Mouse (Mus musculus) layer of hippocampus, adult 6 months (tissue): ENCODE data around the gene Gapdh. TPM values are rescaled to one million over a fixed set of nuclear protein-coding genes. Genes with fewer than 3 reads are reported as not detected.

Experiments used
- long read RNA-seq, 2 experiments: library from polyadenylated mRNA; unstranded; transcript quantifications; one replicate each; pipeline ENCODE4 v2.0.0; 2019 to 2020
- microRNA-seq: library from miRNA; unstranded; fragments of <30 nt; microRNA quantifications from one replicate; pipeline ENCODE4 v1.2.0, GENCODE M21; 2020
- polyA plus RNA-seq: library from polyadenylated mRNA; unstranded; fragments of <200 nt; fragmentation: Nextera tagmentation; gene quantifications from 2 replicates; pipeline ENCODE4 v1.2.3, GENCODE M21; 2021

The Gapdh gene
- polyA plus RNA-seq = 2,583 and 3,039 TPM in 2 replicates
- long read RNA-seq, experiment 1, transcript Gapdh-203 (7 exons, 1,420 nt) = major isoform, 6 of 29 reads
- long read RNA-seq, experiment 1, partial matches to known transcripts = 7 of 29 reads
- long read RNA-seq, experiment 1, other reads (novel, unspliced or antisense) = 15 of 29 reads
- long read RNA-seq, experiment 2, transcript Gapdh-203 (7 exons, 1,420 nt) = major isoform, 8 of 40 reads
- long read RNA-seq, experiment 2, partial matches to known transcripts = 15 of 40 reads
- long read RNA-seq, experiment 2, other reads (novel, unspliced or antisense) = 17 of 40 reads

DNA sequence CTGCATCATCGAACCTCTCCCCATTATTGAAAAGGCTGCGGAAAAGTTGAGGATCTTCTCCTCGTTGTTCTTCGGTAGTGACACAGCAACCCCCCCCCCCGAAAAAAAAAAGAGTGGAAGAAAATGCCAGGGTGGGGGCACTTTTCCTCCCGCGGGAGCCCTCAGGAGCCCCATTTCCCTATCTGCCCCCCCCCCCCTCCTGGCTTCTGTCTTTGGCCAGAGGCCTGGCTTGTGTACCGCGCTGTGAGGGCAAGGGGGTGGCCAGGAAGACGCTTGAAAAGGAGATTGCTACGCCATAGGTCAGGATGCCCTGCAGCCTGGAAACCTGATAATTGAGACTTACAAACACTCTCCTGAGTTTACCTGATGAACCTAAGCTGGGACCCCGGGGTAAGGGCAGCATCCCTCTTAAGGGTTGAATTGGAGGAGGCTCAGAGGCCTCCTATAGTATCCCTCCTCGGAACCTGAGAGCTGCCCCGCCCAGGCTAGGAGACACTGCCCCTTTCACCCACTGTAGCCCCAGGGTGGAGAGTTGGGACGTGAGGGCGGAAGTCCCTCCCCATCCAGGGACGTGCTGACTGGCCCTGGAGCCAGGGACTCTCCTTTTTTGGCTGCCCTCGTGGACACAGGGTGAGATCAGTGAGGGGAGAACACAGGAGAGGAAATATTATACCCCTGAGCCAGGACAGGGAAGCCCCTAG, at the start of gene Gapdh:
Gene Gapdh, minus strand, starts transcription at position 417 of the 701 bp plus-strand sequence.

DNA sequence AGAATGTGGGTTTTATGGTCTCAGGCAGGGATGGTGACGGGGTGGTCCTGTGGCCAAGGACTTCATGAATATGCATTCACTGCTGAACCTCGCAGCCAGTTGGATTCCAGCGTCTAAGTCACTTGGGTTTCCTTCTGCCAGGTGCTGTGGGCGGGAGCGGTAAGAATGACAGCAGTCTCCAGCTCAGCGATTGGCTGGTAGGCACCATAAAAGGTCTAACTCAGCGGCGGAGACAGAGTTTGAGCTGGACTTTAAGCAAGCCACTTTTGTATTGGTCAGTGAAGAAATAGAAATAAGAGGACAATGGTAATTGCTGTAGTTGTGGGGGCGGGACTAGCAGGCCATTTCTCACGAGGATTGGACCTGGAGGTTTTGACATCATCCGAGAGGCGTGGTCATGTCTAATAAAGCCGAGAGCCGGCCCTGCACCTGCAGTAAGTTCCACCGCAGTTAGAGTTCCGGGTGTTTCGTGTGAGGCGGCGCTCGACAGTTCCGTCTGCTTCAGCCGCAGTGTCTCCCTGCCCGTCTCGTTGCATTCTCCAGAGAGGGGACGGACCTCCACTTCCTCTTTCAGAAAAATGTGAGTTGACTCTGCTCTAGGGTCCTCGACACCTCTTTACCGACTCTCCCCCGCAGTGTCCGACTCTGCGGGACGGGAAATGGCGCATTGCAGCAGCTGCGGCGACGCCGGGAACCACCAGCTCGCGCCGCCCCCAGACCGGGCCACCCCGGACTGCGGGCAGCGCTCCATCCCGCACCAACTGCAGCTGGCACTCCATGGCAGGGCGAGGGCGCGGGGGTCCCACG, 49.1 kb upstream of the Gapdh start, which contains the start of gene Vamp1:
Gene Vamp1, plus strand, starts transcription at position 404 of the 807 bp plus-strand sequence.

DNA sequence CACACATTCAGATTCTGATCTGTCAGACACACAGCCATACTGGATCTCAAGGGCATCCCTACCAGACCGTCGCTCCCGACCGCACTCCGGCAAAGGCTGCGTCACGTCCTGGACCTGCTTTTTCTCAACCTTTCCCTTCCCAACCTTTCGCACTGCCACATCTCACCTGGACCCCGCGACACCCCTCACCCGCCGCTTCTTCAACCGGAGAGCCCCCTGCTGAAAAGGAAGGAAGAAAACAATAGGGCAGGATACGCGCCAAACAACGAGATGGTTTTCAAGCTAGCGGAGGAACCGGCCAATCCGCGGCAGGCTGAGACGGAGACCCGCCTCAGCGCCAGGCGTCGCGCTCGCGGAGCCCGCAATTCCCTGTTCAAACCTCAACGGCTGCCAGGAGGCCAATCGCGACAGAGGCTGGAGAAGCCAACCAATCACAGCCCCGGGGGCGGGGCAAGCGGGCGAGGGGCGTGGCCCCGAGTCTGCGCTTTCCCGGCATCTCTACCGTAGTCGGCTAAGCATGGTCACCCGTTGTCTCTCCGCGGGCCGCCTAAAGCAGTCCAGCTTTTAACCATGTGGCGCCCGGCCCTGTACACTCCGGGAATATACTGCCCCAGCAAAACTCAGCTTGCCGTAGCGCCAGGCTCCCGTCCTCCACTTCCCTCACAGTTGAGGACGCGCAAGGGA, 25.2 kb upstream of the Gapdh start, which contains the start of the genes Ncapd2 and Mrpl51:
Gene Ncapd2, minus strand, starts transcription at position 370 of the 684 bp plus-strand sequence.
Gene Mrpl51, plus strand, starts transcription at position 470 of the 684 bp plus-strand sequence.

DNA sequence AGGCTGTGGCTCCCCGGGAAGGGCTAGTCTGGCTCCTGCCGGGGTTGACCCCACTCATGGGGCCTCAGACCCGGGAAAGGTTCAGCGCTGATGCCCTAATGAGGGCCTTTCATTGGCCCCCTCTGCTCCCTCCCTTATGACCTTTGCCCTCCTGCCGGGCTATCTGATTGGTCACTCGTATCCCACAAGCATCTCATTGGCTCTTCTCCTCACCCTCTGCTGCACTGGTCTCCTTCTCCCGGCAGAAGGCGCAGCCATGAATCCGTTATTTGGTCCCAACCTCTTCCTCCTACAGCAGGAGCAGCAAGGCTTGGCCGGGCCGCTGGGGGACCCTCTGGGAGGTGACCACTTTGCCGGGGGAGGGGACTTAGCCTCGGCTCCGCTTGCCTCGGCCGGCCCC, 21.3 kb downstream of the Gapdh start, which contains the start of gene Iffo1:
Gene Iffo1, plus strand, starts transcription at position 241 of the 400 bp plus-strand sequence.

DNA sequence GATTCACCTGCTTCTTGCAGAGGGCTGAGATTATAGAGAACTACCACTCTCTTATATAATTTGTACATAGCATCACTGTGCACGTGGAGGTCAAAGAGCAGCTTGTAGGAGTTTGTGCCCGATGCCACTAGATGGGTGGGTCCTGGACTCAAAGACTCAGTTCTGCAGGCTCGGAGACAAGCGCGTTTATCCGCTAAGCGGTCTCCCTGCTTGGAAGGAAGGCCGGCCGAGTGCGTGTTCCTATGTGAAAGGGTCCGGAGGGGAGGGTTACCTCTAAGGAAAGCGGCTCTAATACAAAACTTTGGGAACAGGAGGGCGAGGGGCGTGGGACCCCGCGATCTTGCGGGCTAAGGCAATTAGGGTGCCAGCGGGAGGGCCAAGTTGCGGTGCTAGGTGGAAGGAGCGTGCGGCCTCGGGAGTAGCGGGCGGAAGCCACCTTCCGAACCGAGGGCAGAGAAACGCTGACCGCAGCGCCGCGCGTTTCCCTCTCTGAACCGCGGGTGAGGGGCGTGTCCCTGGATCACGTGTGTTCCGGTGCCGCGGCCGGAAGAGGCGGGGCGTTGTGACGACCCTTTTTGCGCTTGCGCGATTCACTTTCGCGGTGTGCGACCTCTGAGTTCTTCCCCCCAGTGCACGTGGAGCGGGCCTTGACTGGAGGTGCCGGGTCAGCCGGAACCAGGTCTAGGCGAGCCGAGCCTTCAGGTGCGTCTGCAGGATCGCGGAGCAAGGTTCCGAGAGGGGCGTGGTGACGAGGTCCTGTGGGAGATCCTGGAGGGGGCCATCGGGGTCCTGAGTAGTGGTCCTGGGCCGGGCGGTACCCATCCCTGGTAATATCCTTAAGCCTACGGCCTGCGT, 34.7 kb downstream of the Gapdh start, which contains the start of gene Nop2:
Gene Nop2, plus strand, starts transcription at position 608 of the 855 bp plus-strand sequence.

Small RNA genes within 50 kb of the gene (microRNA-seq; reads per million reads assigned to microRNA genes)
- gene Mir3098 = 0.64 reads per million

Other genes starting within 250 kb of the Gapdh start
- 294 and 362 TPM in 2 replicates for gene Ptms, start 246.4 kb downstream of the Gapdh start, polyA plus RNA-seq
- gene Mlf2, start 235.1 kb downstream of the Gapdh start, polyA plus RNA-seq = 604 and 679 TPM in 2 replicates
- gene Cops7a, start 200.9 kb downstream of the Gapdh start, polyA plus RNA-seq = 236 and 263 TPM in 2 replicates
- 40.7 and 47.6 TPM in 2 replicates for gene Pianp, start 169.8 kb downstream of the Gapdh start, polyA plus RNA-seq
- gene Zfp384, start 157.3 kb downstream of the Gapdh start, polyA plus RNA-seq = 7.6 and 8.3 TPM in 2 replicates
- 54.3 and 56.6 TPM in 2 replicates for gene Ing4, start 126.7 kb downstream of the Gapdh start, polyA plus RNA-seq
- gene Acrbp, start 116.8 kb downstream of the Gapdh start, polyA plus RNA-seq = 0.72 and 1.4 TPM in 2 replicates
- gene Lpar5, start 98.5 kb downstream of the Gapdh start, polyA plus RNA-seq = 1.1 and 2.0 TPM in 2 replicates
- gene Chd4, start 70.5 kb downstream of the Gapdh start, polyA plus RNA-seq = 62.8 and 65.4 TPM in 2 replicates
- 18.4 and 19.1 TPM in 2 replicates for gene Nop2, start 34.6 kb downstream of the Gapdh start, polyA plus RNA-seq
- 19.3 and 22.8 TPM in 2 replicates for gene Iffo1, start 21.2 kb downstream of the Gapdh start, polyA plus RNA-seq
- gene Ncapd2, start 25.2 kb upstream of the Gapdh start, polyA plus RNA-seq = 2.8 and 3.0 TPM in 2 replicates
- 131 and 135 TPM in 2 replicates for gene Mrpl51, start 25.3 kb upstream of the Gapdh start, polyA plus RNA-seq
- gene Vamp1, start 49.1 kb upstream of the Gapdh start, polyA plus RNA-seq = 30.9 and 31.2 TPM in 2 replicates
- 5.3 and 6.1 TPM in 2 replicates for gene Tapbpl, start 65.4 kb upstream of the Gapdh start, polyA plus RNA-seq
- gene Cd27, start 70.5 kb upstream of the Gapdh start, polyA plus RNA-seq = 0.38 and 0.43 TPM in 2 replicates
- 0.09 and 0.15 TPM in 2 replicates for gene Tuba3a, start 119.6 kb upstream of the Gapdh start, polyA plus RNA-seq
- 5.4 and 6.4 TPM in 2 replicates for gene Ltbr, start 147.4 kb upstream of the Gapdh start, polyA plus RNA-seq
- gene Scnn1a, start 154.2 kb upstream of the Gapdh start, polyA plus RNA-seq = 3.4 and 4.3 TPM in 2 replicates
- gene Tnfrsf1a, start 182.9 kb upstream of the Gapdh start, polyA plus RNA-seq = 7.2 and 7.7 TPM in 2 replicates
- 0.04 and 0.11 TPM in 2 replicates for gene Plekhg6, start 214.3 kb upstream of the Gapdh start, polyA plus RNA-seq